Mouse (Mus musculus): ENCODE measurements around the gene Selenbp2.
"Not testable (repeated sequence)": the region's sequence is repeated elsewhere in the genome, so short reads cannot be mapped to it uniquely, and the experiment has no call there.

Gene Selenbp2

GRCm38 (mm10) chr3:94683646-94684045, 9.7 kb upstream of the Selenbp2 start:
- H3K36me3 ChIP-seq (ENCODE audit: control insufficient read depth, insufficient read depth, low read length, poor library complexity, severe bottlenecking): no peaks in the 10 kb centered on the region
- H3K27me3 ChIP-seq (ENCODE audit: control insufficient read depth, insufficient read depth, low read length, poor library complexity, severe bottlenecking): no peaks in the 10 kb centered on the region
- DNase-seq (ENCODE audit: low read depth, low spot score): no peak

- H3K27me3 ChIP-seq (ENCODE audit: control insufficient read depth, insufficient read depth, low read length, poor library complexity, severe bottlenecking); DNase-seq (ENCODE audit: low read depth, low spot score); H3K36me3 ChIP-seq (ENCODE audit: control insufficient read depth, insufficient read depth, low read length, poor library complexity, severe bottlenecking): not testable (repeated sequence)
Observed at GRCm38 (mm10) chr3:94685989-94686772, 7.2 kb upstream of the Selenbp2 start.

- DNase-seq (ENCODE audit: low read depth, low spot score); H3K27me3 ChIP-seq (ENCODE audit: control insufficient read depth, insufficient read depth, low read length, poor library complexity, severe bottlenecking); H3K36me3 ChIP-seq (ENCODE audit: control insufficient read depth, insufficient read depth, low read length, poor library complexity, severe bottlenecking): not testable (repeated sequence)
Observed at GRCm38 (mm10) chr3:94688698-94689097, 4.7 kb upstream of the Selenbp2 start.

GRCm38 (mm10) chr3:94689195-94689594, 4.2 kb upstream of the Selenbp2 start:
- H3K27me3 ChIP-seq (ENCODE audit: control insufficient read depth, insufficient read depth, low read length, poor library complexity, severe bottlenecking); H3K36me3 ChIP-seq (ENCODE audit: control insufficient read depth, insufficient read depth, low read length, poor library complexity, severe bottlenecking); DNase-seq (ENCODE audit: low read depth, low spot score): not testable (repeated sequence)

- H3K27me3 ChIP-seq (ENCODE audit: control insufficient read depth, insufficient read depth, low read length, poor library complexity, severe bottlenecking); H3K36me3 ChIP-seq (ENCODE audit: control insufficient read depth, insufficient read depth, low read length, poor library complexity, severe bottlenecking); DNase-seq (ENCODE audit: low read depth, low spot score): not testable (repeated sequence)
Observed at GRCm38 (mm10) chr3:94690162-94690561, 3.2 kb upstream of the Selenbp2 start.

- no peaks in the 10 kb centered on the region for H3K27me3 ChIP-seq (ENCODE audit: control insufficient read depth, insufficient read depth, low read length, poor library complexity, severe bottlenecking)
- no peak for DNase-seq (ENCODE audit: low read depth, low spot score)
Observed at GRCm38 (mm10) chr3:94690616-94691247, 2.6 kb upstream of the Selenbp2 start.

GRCm38 (mm10) chr3:94691694-94692093, 1.7 kb upstream of the Selenbp2 start:
- not testable (repeated sequence) for DNase-seq (ENCODE audit: low read depth, low spot score); H3K27me3 ChIP-seq (ENCODE audit: control insufficient read depth, insufficient read depth, low read length, poor library complexity, severe bottlenecking); H3K36me3 ChIP-seq (ENCODE audit: control insufficient read depth, insufficient read depth, low read length, poor library complexity, severe bottlenecking)

More at GRCm38 (mm10) chr3:94690616-94691247, 2.6 kb upstream of the Selenbp2 start:
- no peaks in the 10 kb centered on the region for H3K36me3 ChIP-seq (ENCODE audit: control insufficient read depth, insufficient read depth, low read length, poor library complexity, severe bottlenecking)

GRCm38 (mm10) chr3:94693874-94694273, 518 bp downstream of the Selenbp2 start:
- H3K36me3 ChIP-seq (ENCODE audit: control insufficient read depth, insufficient read depth, low read length, poor library complexity, severe bottlenecking); H3K27me3 ChIP-seq (ENCODE audit: control insufficient read depth, insufficient read depth, low read length, poor library complexity, severe bottlenecking); DNase-seq (ENCODE audit: low read depth, low spot score): not testable (repeated sequence)

GRCm38 (mm10) chr3:94695591-94695990, 2.2 kb downstream of the Selenbp2 start:
- DNase-seq (ENCODE audit: low read depth, low spot score); H3K27me3 ChIP-seq (ENCODE audit: control insufficient read depth, insufficient read depth, low read length, poor library complexity, severe bottlenecking); H3K36me3 ChIP-seq (ENCODE audit: control insufficient read depth, insufficient read depth, low read length, poor library complexity, severe bottlenecking): not testable (repeated sequence)

GRCm38 (mm10) chr3:94696257-94696656, 2.9 kb downstream of the Selenbp2 start:
- DNase-seq (ENCODE audit: low read depth, low spot score); H3K27me3 ChIP-seq (ENCODE audit: control insufficient read depth, insufficient read depth, low read length, poor library complexity, severe bottlenecking); H3K36me3 ChIP-seq (ENCODE audit: control insufficient read depth, insufficient read depth, low read length, poor library complexity, severe bottlenecking): not testable (repeated sequence)

- H3K27me3 ChIP-seq (ENCODE audit: control insufficient read depth, insufficient read depth, low read length, poor library complexity, severe bottlenecking); H3K36me3 ChIP-seq (ENCODE audit: control insufficient read depth, insufficient read depth, low read length, poor library complexity, severe bottlenecking); DNase-seq (ENCODE audit: low read depth, low spot score): not testable (repeated sequence)
Observed at GRCm38 (mm10) chr3:94702163-94702810, 8.9 kb downstream of the Selenbp2 start.

- Histone ChIP-seq H3K27me3 (ENCODE audit: control insufficient read depth, insufficient read depth, low read length, poor library complexity, severe bottlenecking) (no peaks in the 10 kb centered on the region), H3K36me3 (ENCODE audit: control insufficient read depth, insufficient read depth, low read length, poor library complexity, severe bottlenecking) (no peaks in the 10 kb centered on the region)
- no peak for DNase-seq (ENCODE audit: low read depth, low spot score)
Observed at GRCm38 (mm10) chr3:94702856-94703255, 9.5 kb downstream of the Selenbp2 start.

GRCm38 (mm10) chr3:94703364-94703763, 10.0 kb downstream of the Selenbp2 start:
- not testable (repeated sequence) for H3K36me3 ChIP-seq (ENCODE audit: control insufficient read depth, insufficient read depth, low read length, poor library complexity, severe bottlenecking); DNase-seq (ENCODE audit: low read depth, low spot score); H3K27me3 ChIP-seq (ENCODE audit: control insufficient read depth, insufficient read depth, low read length, poor library complexity, severe bottlenecking)

GRCm38 (mm10) chr3:94710591-94710990, 17.2 kb downstream of the Selenbp2 start:
- not testable (repeated sequence) for DNase-seq (ENCODE audit: low read depth, low spot score); H3K36me3 ChIP-seq (ENCODE audit: control insufficient read depth, insufficient read depth, low read length, poor library complexity, severe bottlenecking); H3K27me3 ChIP-seq (ENCODE audit: control insufficient read depth, insufficient read depth, low read length, poor library complexity, severe bottlenecking)

- H3K27me3 ChIP-seq (ENCODE audit: control insufficient read depth, insufficient read depth, low read length, poor library complexity, severe bottlenecking); DNase-seq (ENCODE audit: low read depth, low spot score); H3K36me3 ChIP-seq (ENCODE audit: control insufficient read depth, insufficient read depth, low read length, poor library complexity, severe bottlenecking): not testable (repeated sequence)
Observed at GRCm38 (mm10) chr3:94713424-94713823, 20.1 kb downstream of the Selenbp2 start.

All from splenic B cell, adult 2 months (primary cell).